Mouse (Mus musculus) small intestine, adult 2 months (tissue): ENCODE measurements around the gene Pgs1. TPM values are rescaled to one million over a fixed set of nuclear protein-coding genes. Genes with fewer than 3 reads are reported as not detected.
A peak's percentile ranks its signal among the peaks of the same experiment; 100 is the strongest.

ENCODE experiments used
- H3K27ac ChIP-seq: fragments of 200-500 bp; 2 replicates; pipeline ENCODE4 v1.5.1; 2012; ENCODE audit warnings: low read depth, low read length, control low read depth, inconsistent platforms; ENCODE audit not compliant: insufficient read depth
- H3K27me3 ChIP-seq: fragments of 200-500 bp; 2 replicates; pipeline ENCODE4 v1.6.1; 2012; ENCODE audit warnings: mild to moderate bottlenecking, moderate library complexity, low read length, inconsistent platforms; ENCODE audit not compliant: control insufficient read depth, insufficient read depth
- H3K36me3 ChIP-seq: fragments of 200-500 bp; 2 replicates; pipeline ENCODE4 v1.6.1; 2012; ENCODE audit warnings: mild to moderate bottlenecking, low read length, control low read depth, inconsistent platforms; ENCODE audit not compliant: control insufficient read depth, insufficient read depth
- H3K4me1 ChIP-seq: fragments of 200-500 bp; 2 replicates; pipeline ENCODE4 v1.6.1; 2012; ENCODE audit warnings: low read length, inconsistent platforms, mixed read lengths; ENCODE audit not compliant: control insufficient read depth, insufficient read depth, insufficient read length
- H3K4me3 ChIP-seq: fragments of 200-500 bp; 2 replicates; pipeline ENCODE4 v1.5.1; 2012; ENCODE audit warnings: low read depth, mild to moderate bottlenecking, control low read depth, inconsistent platforms, low read length, moderate library complexity
- CTCF ChIP-seq: fragments of 200-500 bp; IDR thresholded peaks from 2 replicates; pipeline ENCODE4 v1.5.1; 2012; ENCODE audit warnings: low read depth, mild to moderate bottlenecking, control low read depth, inconsistent platforms, low read length, moderate library complexity, mixed read lengths; ENCODE audit not compliant: insufficient replicate concordance, insufficient read length; ENCODE audit errors: extremely low read depth
- POLR2A ChIP-seq: fragments of 200-500 bp; IDR thresholded peaks from 2 replicates; pipeline ENCODE4 v1.6.1; 2012; ENCODE audit warnings: low read depth, mild to moderate bottlenecking, control low read depth, inconsistent platforms, low read length, moderate library complexity
- WGBS: fragments of 180-500 bp; shearing (Covaris S2); methylation state at CpG from one replicate; pipeline ENCODE4 v1.1.7; 2018; 5-methylcytosine and 5-hydroxymethylcytosine counted together
- polyA plus RNA-seq: library from polyadenylated mRNA; depleted of rRNA; stranded (reverse); fragments of >200 nt; gene quantifications from 2 replicates; pipeline ENCODE4 v1.2.3, GENCODE M21; 2012

The Pgs1 gene
- polyA plus RNA-seq, 1 experiment, result 35.0 TPM

- peak overlapping the region; percentile 78 for H3K27ac ChIP-seq
- no peak for TF ChIP-seq POLR2A
- no peak for TF ChIP-seq CTCF
- H3K27me3 ChIP-seq, result no peaks in the 10 kb centered on the region
- peaks cover 26% of the 10 kb centered on the region for H3K36me3 ChIP-seq
- no peak overlapping the region for H3K4me3 ChIP-seq
- H3K4me1 ChIP-seq, result peaks cover 56% of the 10 kb centered on the region
- WGBS, result 53% methylated on average over 4 of the region's 4 CpGs
Measured at GRCm38 (mm10) chr11:117998356-117998755, 12.3 kb downstream of the Pgs1 start.

GRCm38 (mm10) chr11:117999260-117999934 is 13.3 kb downstream of the Pgs1 start:
- 17% methylated on average over 6 of the region's 6 CpGs for WGBS
- TF ChIP-seq POLR2A, result no peak
- TF ChIP-seq CTCF, result no peak
- Histone ChIP-seq H3K27me3 (no peaks in the 10 kb centered on the region), H3K36me3 (peaks cover 36% of the 10 kb centered on the region), H3K4me3 (no peak overlapping the region), H3K4me1 (peaks cover 46% of the 10 kb centered on the region), H3K27ac (peak overlapping the region; percentile 78)

GRCm38 (mm10) chr11:118000083-118000482 is 14.0 kb downstream of the Pgs1 start:
- Histone ChIP-seq H3K4me3 (no peak overlapping the region), H3K36me3 (peaks cover 39% of the 10 kb centered on the region), H3K4me1 (peaks cover 41% of the 10 kb centered on the region), H3K27ac (peak overlapping the region; percentile 78), H3K27me3 (no peaks in the 10 kb centered on the region)
- TF ChIP-seq POLR2A, result no peak
- no peak for TF ChIP-seq CTCF
- 35% methylated on average over 1 of the region's 1 CpGs for WGBS

- WGBS, result 77% methylated on average over 7 of the region's 7 CpGs
- Histone ChIP-seq H3K27ac (peak overlapping the region; percentile 78; the same call in 1 of the 2 replicates), H3K36me3 (peaks cover 45% of the 10 kb centered on the region), H3K4me3 (no peak overlapping the region), H3K4me1 (peaks cover 35% of the 10 kb centered on the region), H3K27me3 (no peaks in the 10 kb centered on the region)
- no peak for TF ChIP-seq POLR2A
- no peak for TF ChIP-seq CTCF
Measured at GRCm38 (mm10) chr11:118000565-118001215, 14.6 kb downstream of the Pgs1 start.

- TF ChIP-seq CTCF (no peak), POLR2A (no peak)
- peaks cover 55% of the 10 kb centered on the region for H3K36me3 ChIP-seq
- H3K4me3 ChIP-seq, result no peak overlapping the region
- peak overlapping the region; percentile 15; the same call in 1 of the 2 replicates for H3K27ac ChIP-seq
- no peaks in the 10 kb centered on the region for H3K27me3 ChIP-seq
- peaks cover 39% of the 10 kb centered on the region for H3K4me1 ChIP-seq
- 91% methylated on average over 14 of the region's 14 CpGs for WGBS
Measured at GRCm38 (mm10) chr11:118003176-118003575, 17.1 kb downstream of the Pgs1 start.

- Histone ChIP-seq H3K27me3 (no peaks in the 10 kb centered on the region), H3K4me3 (no peak overlapping the region), H3K27ac (peak overlapping the region; percentile 15; the same call in 1 of the 2 replicates), H3K36me3 (peaks cover 55% of the 10 kb centered on the region), H3K4me1 (peaks cover 38% of the 10 kb centered on the region)
- 75% methylated on average over 5 of the region's 5 CpGs for WGBS
- TF ChIP-seq POLR2A (no peak), CTCF (no peak)
Measured at GRCm38 (mm10) chr11:118003718-118004117, 17.6 kb downstream of the Pgs1 start.

- H3K27me3 ChIP-seq, result no peaks in the 10 kb centered on the region
- H3K36me3 ChIP-seq, result peaks cover 55% of the 10 kb centered on the region
- peaks cover 38% of the 10 kb centered on the region for H3K4me1 ChIP-seq
- 90% methylated on average over 5 of the region's 5 CpGs for WGBS
- no peak for TF ChIP-seq CTCF
- TF ChIP-seq POLR2A, result no peak
- H3K27ac ChIP-seq, result no peak overlapping the region
- H3K4me3 ChIP-seq, result no peak overlapping the region
Measured at GRCm38 (mm10) chr11:118004217-118004616, 18.1 kb downstream of the Pgs1 start.
